Mouse (Mus musculus) olfactory bulb, adult 2 months (tissue): ENCODE data around the gene Ice1. TPM values are rescaled to one million over a fixed set of nuclear protein-coding genes. Genes with fewer than 3 reads are reported as not detected.

ENCODE experiments used
- H3K27ac ChIP-seq: fragments of 200-500 bp; 2 replicates; pipeline ENCODE4 v1.5.1; 2012; ENCODE audit warnings: low read depth, low read length; ENCODE audit not compliant: insufficient read depth
- H3K4me1 ChIP-seq: fragments of 200-500 bp; 2 replicates; pipeline ENCODE4 v1.6.1; 2012; ENCODE audit warnings: low read length; ENCODE audit not compliant: control insufficient read depth, insufficient read depth
- H3K4me3 ChIP-seq: fragments of 200-500 bp; 2 replicates; pipeline ENCODE4 v1.5.1; 2012; ENCODE audit warnings: mild to moderate bottlenecking, low read depth, low read length, moderate library complexity; ENCODE audit not compliant: insufficient read depth
- CTCF ChIP-seq: fragments of 200-500 bp; IDR thresholded peaks from 2 replicates; pipeline ENCODE4 v1.5.1; 2012; ENCODE audit warnings: low read depth, mild to moderate bottlenecking, low read length, moderate library complexity; ENCODE audit not compliant: insufficient read depth
- POLR2A ChIP-seq: fragments of 200-500 bp; IDR thresholded peaks from 2 replicates; pipeline ENCODE4 v1.6.1; 2012; ENCODE audit warnings: mild to moderate bottlenecking, low read depth, low read length, moderate library complexity; ENCODE audit not compliant: insufficient read depth
- WGBS: fragments of 180-500 bp; shearing (Covaris S2); methylation state at CpG from one replicate; pipeline ENCODE4 v1.1.7; 2018; 5-methylcytosine and 5-hydroxymethylcytosine counted together
- polyA plus RNA-seq: library from polyadenylated mRNA; stranded (reverse); fragments of >200 nt; gene quantifications from 2 replicates; pipeline ENCODE4 v1.2.4, GENCODE M21; 2012; ENCODE audit warnings: low replicate concordance; ENCODE audit not compliant: missing spikeins, insufficient read depth, insufficient read length

The Ice1 gene
- polyA plus RNA-seq, 1 experiment: not detected

DNA sequence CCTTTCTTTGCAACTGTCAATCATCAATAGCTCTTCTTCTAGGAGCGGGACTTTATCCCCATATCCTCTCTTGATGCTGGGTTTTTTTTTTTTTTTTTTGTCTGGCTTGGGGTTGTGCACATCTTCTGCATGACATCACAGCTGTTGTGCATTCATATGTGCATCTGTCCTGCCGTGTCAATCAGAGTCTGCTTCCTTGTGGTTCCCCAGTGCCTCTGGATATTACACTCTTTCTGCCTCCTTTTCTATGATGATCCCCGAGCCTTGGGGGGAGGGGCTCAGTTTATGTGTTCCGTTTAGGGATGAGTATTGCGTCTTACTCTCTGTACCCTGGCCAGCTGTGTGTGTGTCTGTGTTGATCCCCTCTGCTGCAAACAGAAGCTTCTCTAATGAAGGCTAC, 84.0 kb downstream of the Ice1 start:
- 75% methylated on average over 5 of the region's 5 CpGs for WGBS
- TF ChIP-seq POLR2A (no peak), CTCF (no peak)
- no peak overlapping the region for H3K4me3 ChIP-seq

DNA sequence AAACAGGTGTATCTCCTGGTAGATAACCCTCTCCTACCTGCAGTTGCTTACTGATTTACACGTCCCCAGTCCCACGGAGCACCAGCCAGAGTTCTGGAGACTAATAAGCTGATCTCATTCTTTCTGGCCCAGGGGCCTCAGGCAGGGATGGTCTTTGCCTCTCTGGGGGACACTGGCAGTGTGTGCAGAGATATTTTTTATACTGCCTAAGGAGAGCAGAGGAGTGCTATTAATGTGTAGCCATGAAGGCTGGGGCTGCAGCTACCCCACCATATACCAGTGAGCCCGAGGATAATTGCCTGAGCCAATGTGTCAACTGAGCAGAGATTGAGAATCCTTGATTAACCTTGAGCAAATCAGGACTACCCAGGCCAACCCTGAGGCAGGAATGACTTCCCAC, 90.0 kb downstream of the Ice1 start:
- Histone ChIP-seq H3K4me3 (no peak overlapping the region), H3K4me1 (no peaks in the 10 kb centered on the region), H3K27ac (no peak overlapping the region)
- WGBS: 47% methylated on average over 3 of the region's 3 CpGs
- no peak for TF ChIP-seq POLR2A
- no peak for TF ChIP-seq CTCF

More for the DNA sequence above, 84.0 kb downstream of the Ice1 start:
- Histone ChIP-seq H3K27ac (no peak overlapping the region), H3K4me1 (no peaks in the 10 kb centered on the region)

DNA sequence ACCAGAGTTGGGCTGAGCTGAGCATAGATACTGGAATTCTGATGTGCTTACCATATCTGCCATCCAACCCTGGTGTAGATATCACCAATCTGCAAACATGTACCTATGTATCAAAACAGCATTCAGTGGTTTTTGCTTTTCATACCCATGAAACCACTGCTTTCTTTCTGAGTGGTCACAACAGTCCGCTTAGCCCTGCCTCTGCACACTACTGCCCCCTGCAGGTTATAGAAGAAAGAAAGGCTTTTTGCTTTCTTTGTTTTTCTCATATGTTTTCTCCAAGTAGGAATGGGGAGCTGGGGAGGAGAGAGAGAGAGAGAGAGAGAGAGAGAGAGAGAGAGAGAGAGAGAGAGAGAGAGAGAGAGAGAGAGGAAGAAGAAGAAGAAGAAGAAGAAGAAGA, 92.2 kb downstream of the Ice1 start:
- Histone ChIP-seq H3K4me1 (no peaks in the 10 kb centered on the region), H3K27ac (no peak overlapping the region), H3K4me3 (no peak overlapping the region)
- 0% methylated on average over 1 of the region's 1 CpGs for WGBS
- TF ChIP-seq CTCF (no peak), POLR2A (no peak)

DNA sequence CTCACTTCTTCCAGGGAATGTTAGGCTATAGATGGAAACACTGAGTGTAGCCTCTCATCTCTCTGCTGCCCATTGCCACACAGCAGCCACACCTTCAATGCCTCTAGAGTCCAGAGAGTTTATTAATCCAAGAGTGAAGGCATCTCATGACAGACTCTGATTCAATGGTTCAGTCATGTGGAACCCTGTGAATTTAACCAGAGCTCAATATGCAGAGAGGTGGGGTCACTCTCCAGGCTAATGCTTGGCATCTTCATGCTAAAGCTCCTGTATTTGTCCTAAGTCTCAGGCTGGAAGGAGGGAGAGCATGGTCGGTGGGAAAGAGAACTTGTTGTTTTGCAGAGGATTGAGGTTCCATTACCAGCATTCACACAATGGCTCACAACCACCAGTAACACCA, 97.6 kb downstream of the Ice1 start:
- Histone ChIP-seq H3K27ac (no peak overlapping the region), H3K4me3 (no peak overlapping the region), H3K4me1 (no peaks in the 10 kb centered on the region)
- TF ChIP-seq CTCF (no peak), POLR2A (no peak)
- 69% methylated on average over 1 of the region's 1 CpGs for WGBS

DNA sequence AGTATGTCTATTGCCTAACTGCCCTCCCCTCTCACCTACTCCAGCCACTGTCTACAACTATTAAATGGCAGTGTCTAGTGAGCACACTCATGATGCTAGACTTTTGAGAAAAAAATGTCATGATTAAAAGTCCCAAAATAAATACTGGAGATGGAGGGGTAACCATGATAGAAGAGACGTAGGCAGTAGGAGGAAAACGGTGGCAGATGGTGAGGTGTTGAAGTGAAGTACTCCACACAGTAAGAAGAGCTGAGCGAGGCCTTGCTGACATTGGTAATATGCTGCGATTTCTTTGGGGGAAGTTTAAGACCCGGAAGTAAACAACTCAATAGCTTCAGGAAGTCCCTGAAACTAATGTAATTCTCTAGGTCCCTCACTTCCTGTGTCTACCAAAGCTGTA, 104.0 kb downstream of the Ice1 start:
- 94% methylated on average over 5 of the region's 5 CpGs for WGBS
- H3K4me1 ChIP-seq: 0 out of 2 replicates have a peak, but pooled peaks cover 3% of the 10 kb centered on the region
- no peak overlapping the region for H3K4me3 ChIP-seq
- TF ChIP-seq POLR2A (no peak), CTCF (no peak)
- H3K27ac ChIP-seq: no peak overlapping the region

DNA sequence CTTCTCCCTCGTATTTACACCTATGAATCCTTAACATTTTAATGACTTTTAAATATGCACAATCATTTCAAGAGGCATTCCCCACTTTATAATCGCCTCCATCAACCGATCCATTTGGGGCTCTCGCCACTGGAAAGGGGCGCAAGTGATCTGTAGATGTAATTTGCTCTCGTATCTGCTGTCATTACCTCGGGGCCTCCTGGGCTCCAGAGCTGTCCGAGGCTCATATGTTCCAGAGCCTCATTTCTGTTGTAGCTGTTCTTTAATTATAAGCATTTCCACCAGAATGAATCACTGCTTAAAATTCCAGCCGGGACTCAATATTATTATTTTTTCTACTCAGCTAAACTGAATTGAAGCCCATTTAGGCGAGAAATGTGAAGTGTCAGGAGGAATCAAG, 104.7 kb downstream of the Ice1 start:
- 65% methylated on average over 10 of the region's 10 CpGs for WGBS
- TF ChIP-seq POLR2A: no peak
- TF ChIP-seq CTCF: no peak
- Histone ChIP-seq H3K4me3 (no peak overlapping the region), H3K4me1 (0 out of 2 replicates have a peak, but pooled peaks cover 3% of the 10 kb centered on the region), H3K27ac (no peak overlapping the region)

DNA sequence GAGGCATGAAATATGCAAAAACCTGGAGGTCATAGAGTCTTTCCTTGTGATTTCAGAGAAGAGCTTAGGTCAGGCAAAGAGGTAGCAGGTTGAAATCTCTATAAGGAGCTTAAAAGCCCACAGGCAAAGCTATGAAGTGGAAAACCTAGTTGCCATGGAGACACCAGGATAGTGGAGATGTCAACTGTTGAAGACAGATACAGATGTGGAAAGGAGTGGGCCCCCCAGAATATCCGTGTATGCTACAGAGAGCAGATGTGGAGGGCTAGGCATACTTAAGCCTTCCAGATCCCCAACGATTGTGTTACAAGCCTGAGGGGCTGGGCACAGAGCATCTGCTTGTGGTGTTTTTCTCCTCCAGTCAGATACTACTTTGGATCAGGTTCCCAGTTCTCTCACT, 119.8 kb downstream of the Ice1 start:
- 39% methylated on average over 2 of the region's 2 CpGs for WGBS
- Histone ChIP-seq H3K4me3 (no peak overlapping the region), H3K27ac (no peak overlapping the region), H3K4me1 (no peaks in the 10 kb centered on the region)
- TF ChIP-seq POLR2A: no peak
- no peak for TF ChIP-seq CTCF

DNA sequence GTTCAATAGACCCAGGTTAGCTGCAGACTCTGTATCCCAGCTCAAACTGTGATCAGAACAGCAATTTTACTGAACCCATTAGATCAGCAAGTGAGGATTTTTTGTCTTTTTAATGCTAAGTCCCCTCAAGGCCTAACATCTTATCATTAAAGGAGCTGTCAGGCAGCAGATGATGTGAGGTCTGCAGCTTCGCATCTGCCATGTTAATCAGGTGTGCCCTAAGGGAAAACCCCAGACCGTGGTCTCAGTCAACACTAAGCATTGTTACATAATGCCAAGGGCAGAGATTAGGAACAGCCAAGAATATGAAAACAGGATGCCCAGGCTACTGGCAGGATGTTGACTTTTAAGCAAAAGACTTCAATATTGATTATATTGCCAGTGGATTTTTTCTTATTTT, 122.4 kb downstream of the Ice1 start:
- H3K4me3 ChIP-seq: no peak overlapping the region
- 82% methylated on average over 2 of the region's 2 CpGs for WGBS
- TF ChIP-seq CTCF: no peak
- no peaks in the 10 kb centered on the region for H3K4me1 ChIP-seq
- H3K27ac ChIP-seq: no peak overlapping the region

DNA sequence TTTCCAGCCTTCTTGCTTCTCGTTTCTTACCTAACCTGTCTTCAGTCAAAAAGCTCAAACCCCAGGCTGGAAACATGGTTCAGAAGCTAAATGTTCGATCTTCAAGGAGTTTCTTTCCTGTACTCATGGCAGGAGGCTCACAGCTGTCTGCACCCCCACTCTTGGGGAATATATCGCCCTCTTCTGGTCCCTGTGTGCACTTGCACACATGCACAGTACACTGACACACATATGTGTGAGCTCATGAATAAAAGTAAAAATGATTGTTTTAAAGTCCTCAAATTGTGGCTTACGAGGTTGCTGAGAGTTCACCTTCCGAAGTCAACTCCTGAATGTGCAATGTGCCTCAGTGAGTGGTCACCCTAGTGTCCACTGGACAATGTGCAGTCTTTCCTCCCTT, 127.2 kb downstream of the Ice1 start:
- H3K4me3 ChIP-seq: no peak overlapping the region
- no peak overlapping the region for H3K27ac ChIP-seq
- H3K4me1 ChIP-seq: no peaks in the 10 kb centered on the region
- WGBS: 84% methylated on average over 5 of the region's 5 CpGs
- no peak for TF ChIP-seq CTCF

DNA sequence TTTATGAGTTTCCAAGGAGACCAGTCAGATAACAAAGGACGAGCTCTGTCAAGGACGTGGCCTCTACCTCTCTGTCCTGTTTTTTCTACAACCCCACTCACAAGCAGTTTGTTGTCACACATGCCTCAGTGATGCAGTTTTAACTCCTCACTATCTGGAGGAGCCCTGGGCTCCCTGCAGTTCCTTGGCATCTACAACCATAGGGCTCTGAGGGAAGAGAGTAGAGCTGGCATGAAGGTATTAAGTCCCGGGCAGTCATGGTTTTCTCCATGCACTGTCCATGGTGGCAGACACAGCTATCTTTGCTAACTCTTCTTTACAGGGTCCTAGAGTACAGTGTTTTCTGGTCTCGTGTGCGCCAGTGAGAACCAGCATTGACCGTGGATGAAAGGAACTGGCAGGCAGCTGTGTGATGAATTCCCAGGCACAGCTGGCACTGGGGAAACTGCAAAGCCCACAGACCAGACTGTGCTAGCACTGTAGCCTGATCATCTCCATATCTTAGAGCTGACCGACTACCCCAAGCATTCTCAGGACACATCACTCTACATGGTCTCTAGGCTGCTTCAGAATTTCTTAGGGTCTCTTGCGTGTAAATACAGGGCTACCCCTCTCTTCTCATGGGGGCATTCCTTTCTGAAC, 127.9 kb downstream of the Ice1 start:
- no peak overlapping the region for H3K27ac ChIP-seq
- H3K4me3 ChIP-seq: no peak overlapping the region
- no peak for TF ChIP-seq CTCF
- no peak for TF ChIP-seq POLR2A
- 54% methylated on average over 8 of the region's 8 CpGs for WGBS
- no peaks in the 10 kb centered on the region for H3K4me1 ChIP-seq
